Mouse (Mus musculus) myocyte (in vitro differentiated cells): ENCODE measurements around the gene 4930539E08Rik.

Source experiments
- CEBPB ChIP-seq: IDR thresholded peaks from 2 replicates; pipeline ENCODE4 v1.6.1; 2011; ENCODE audit warnings: mild to moderate bottlenecking, moderate library complexity; ENCODE audit not compliant: poor library complexity, insufficient read depth, severe bottlenecking
- E2F4 ChIP-seq: IDR thresholded peaks from one replicate; pipeline ENCODE4 v1.6.1; 2011; ENCODE audit warnings: mild to moderate bottlenecking, control low read depth, moderate library complexity; ENCODE audit not compliant: insufficient read depth
- MAX ChIP-seq: IDR thresholded peaks from one replicate; pipeline ENCODE4 v1.6.1; 2011; ENCODE audit warnings: low read depth, mild to moderate bottlenecking, control low read depth
- MYOD1 ChIP-seq, 3 experiments: IDR thresholded peaks; one replicate each; pipeline ENCODE4 v1.6.1; 2011; ENCODE audit warnings: control low read depth in 2 of 3, low read depth in 2 of 3, mild to moderate bottlenecking in 2 of 3, moderate library complexity in 1 of 3; ENCODE audit not compliant: insufficient read length in 2 of 3, control insufficient read depth in 1 of 3
- MYOG ChIP-seq, 3 experiments: IDR thresholded peaks; one replicate each; pipeline ENCODE4 v1.6.1; 2011; ENCODE audit warnings: control low read depth in 2 of 3, low read depth in 2 of 3, mild to moderate bottlenecking in 2 of 3; ENCODE audit not compliant: insufficient read length in 2 of 3, control insufficient read depth in 1 of 3, insufficient read depth in 1 of 3
- POLR2A ChIP-seq: IDR thresholded peaks from one replicate; pipeline ENCODE4 v1.6.1; 2011; ENCODE audit warnings: low read depth, mild to moderate bottlenecking, control low read depth, moderate library complexity; ENCODE audit not compliant: insufficient read length
- POLR2AphosphoS2 ChIP-seq: IDR thresholded peaks from one replicate; pipeline ENCODE4 v1.6.1; 2011; ENCODE audit warnings: low read depth, control low read depth; ENCODE audit not compliant: insufficient read length
- SRF ChIP-seq: IDR thresholded peaks from one replicate; pipeline ENCODE4 v1.6.1; 2011; ENCODE audit warnings: low read depth; ENCODE audit not compliant: control insufficient read depth, insufficient read length
- TCF12 ChIP-seq: IDR thresholded peaks from one replicate; pipeline ENCODE4 v1.6.1; 2011; ENCODE audit warnings: mild to moderate bottlenecking, control low read depth; ENCODE audit not compliant: poor library complexity, insufficient read depth, severe bottlenecking
- TCF3 ChIP-seq: IDR thresholded peaks from one replicate; pipeline ENCODE4 v1.6.1; 2011; ENCODE audit warnings: low read depth, control low read depth; ENCODE audit not compliant: insufficient read length
- USF1 ChIP-seq: IDR thresholded peaks from one replicate; pipeline ENCODE4 v1.6.1; 2011; ENCODE audit warnings: low read depth, mild to moderate bottlenecking, control low read depth, moderate library complexity

DNA sequence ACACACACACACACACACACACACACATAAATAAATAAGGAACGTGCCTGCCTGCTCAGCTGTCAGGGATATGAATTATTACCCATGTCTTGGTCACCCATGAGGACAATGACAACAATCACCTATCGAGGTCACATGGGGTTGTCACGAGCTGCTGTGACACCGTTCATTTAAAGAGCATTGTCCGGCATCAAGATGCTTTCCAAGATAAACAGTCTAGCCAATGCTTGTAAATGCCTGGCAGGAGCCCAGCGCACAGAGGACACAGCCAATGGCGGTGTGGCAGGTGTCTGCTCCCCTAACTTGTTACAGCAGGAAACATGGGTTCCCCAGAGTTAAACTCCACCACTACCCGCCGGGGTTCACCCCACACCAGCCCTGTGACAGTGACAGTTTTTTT is 12.9 kb upstream of the 4930539E08Rik start:
- no peak for TF ChIP-seq POLR2A
- TF ChIP-seq TCF12, result no peak
- no peak for TF ChIP-seq MAX
- TF ChIP-seq MYOG (IDR thresholded peaks at IDR 0.05; ENCODE audit: control insufficient read depth in 1 of 3, insufficient read depth in 1 of 3, insufficient read length in 2 of 3, low read depth in 2 of 3), result no peak
- TF ChIP-seq SRF, result no peak
- TF ChIP-seq E2F4, result no peak
- TF ChIP-seq TCF3, result no peak
- no peak for TF ChIP-seq MYOD1 (IDR thresholded peaks at IDR 0.05; ENCODE audit: control insufficient read depth in 1 of 3, insufficient read length in 2 of 3, low read depth in 2 of 3)
- no peak for TF ChIP-seq POLR2AphosphoS2
- no peak for TF ChIP-seq USF1
- TF ChIP-seq CEBPB, result no peak
